22 mouse cellular contexts compared by ENCODE assay signal in the genomic region with DNA sequence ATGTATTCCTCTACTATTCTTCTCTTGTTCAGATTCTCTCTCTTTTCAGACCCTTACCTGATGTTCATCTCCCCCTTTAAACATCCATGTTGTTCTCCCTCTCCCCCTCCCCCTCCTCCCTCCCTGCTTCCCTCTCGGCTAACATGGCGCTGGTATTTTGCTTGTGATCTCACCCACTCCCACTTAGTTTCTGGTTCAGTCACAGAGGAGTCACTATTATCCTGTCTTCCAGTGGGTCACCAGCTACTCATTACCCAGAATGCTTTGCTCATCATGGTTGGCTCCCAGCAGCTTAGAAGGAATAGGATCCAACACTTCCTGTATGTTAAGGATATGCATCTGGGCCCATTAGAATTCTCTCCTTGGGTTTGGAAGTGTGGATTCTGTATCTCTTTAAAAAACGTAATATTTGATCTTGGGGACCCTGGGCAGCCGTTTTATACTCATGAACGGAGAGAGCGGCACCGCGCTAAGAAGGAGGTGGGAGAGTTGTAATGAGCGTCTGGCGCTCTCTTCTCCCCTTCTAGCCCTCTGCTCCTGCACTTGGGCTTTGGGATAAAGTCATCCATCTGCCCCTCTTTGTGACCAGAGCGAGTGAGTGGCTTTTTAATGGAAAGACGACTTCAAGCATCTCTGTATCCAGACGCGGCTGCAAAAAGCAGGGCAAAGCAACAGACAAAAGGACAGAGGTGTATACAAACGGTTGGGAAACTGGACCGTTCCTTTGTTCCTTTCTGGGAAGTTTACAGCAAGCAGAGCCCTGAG. TPM values are rescaled to one million over a fixed set of nuclear protein-coding genes. Genes with fewer than 3 reads are reported as not detected.
DNase-seq lines count a peak whose midpoint lies in the region; ATAC-seq lines count a peak whose summit lies in the region.
"Had no signal": no experiment of that assay in that cellular context is flagged by ENCODE, and none has a peak within 500 bp of the region (broad histone marks: within the 10 kb centered on the region; RNA-seq: fewer than 3 reads in every experiment).

No protein-coding gene starts in this region.

- H3K9me3 ChIP-seq in heart, embryonic 10.5 days: 0 out of 2 replicates have a peak, but pooled peaks cover 11% of the 10 kb centered on the region
- 0 out of 2 replicates have a peak, but pooled peaks cover 4% of the 10 kb centered on the region for H3K9me3 ChIP-seq in liver, embryonic 11.5 days (ENCODE audit: control insufficient read depth, low read length)
- peaks cover 4% of the 10 kb centered on the region; the same call in 1 of the 2 replicates for H3K9me3 ChIP-seq in embryonic facial prominence, embryonic 10.5 days
- H3K9me3 ChIP-seq in stomach, embryonic 14.5 days (ENCODE audit: control insufficient read depth, low read depth, low read length): no peaks in the 10 kb centered on the region; the same call in 1 of the 2 replicates
- H3K9me3 ChIP-seq: embryonic facial prominence, embryonic 15.5 days; forebrain, embryonic 15.5 days; heart, embryonic 15.5 days had no signal

- DNase-seq in heart, embryonic 10.5 days (ENCODE audit: low spot score): peak; percentile 73
- DNase-seq in heart, postnatal 36 days: no peak
- DNase-seq in liver, embryonic 11.5 days (ENCODE audit: low spot score): peak; percentile 22
- no peak for DNase-seq in liver
- peak; percentile 8 for DNase-seq in embryonic facial prominence, embryonic 10.5 days (ENCODE audit: low spot score)
- DNase-seq in gastrocnemius, postnatal 10 days: no peak
- DNase-seq: adrenal gland, postnatal 14 days; cerebellum, adult 11-12 months; cerebellum, adult 9-10 months; cerebellum, postnatal 36 days; gastrocnemius, postnatal 25 days; heart, postnatal 14 days had no signal

- no peak for ATAC-seq in liver, embryonic 11.5 days (replicated peaks; ENCODE audit: low FRiP score)
- ATAC-seq in stomach, embryonic 14.5 days (ENCODE audit: insufficient number of reproducible peaks, insufficient read depth, low FRiP score, low read depth): no peak
- ATAC-seq: activated CD4-positive, CD25-positive, alpha-beta regulatory T cell, adult 4 months; forebrain, embryonic 15.5 days; Patski had no signal

- H3K4me1 ChIP-seq in heart, embryonic 10.5 days: peaks cover 15% of the 10 kb centered on the region
- no peaks in the 10 kb centered on the region for H3K4me1 ChIP-seq in liver, embryonic 11.5 days (replicated peaks; ENCODE audit: control insufficient read depth, insufficient read depth, low read length)
- H3K4me1 ChIP-seq in embryonic facial prominence, embryonic 10.5 days: peaks cover 18% of the 10 kb centered on the region
- peaks cover 3% of the 10 kb centered on the region; the same call in 1 of the 2 replicates for H3K4me1 ChIP-seq in stomach, embryonic 14.5 days (ENCODE audit: control insufficient read depth, insufficient read depth, low read length)
- H3K4me1 ChIP-seq: forebrain, embryonic 15.5 days; hindbrain, embryonic 10.5 days had no signal

- H3K27me3 ChIP-seq in heart, embryonic 10.5 days (ENCODE audit: insufficient read depth, poor library complexity, severe bottlenecking): no peaks in the 10 kb centered on the region
- no peaks in the 10 kb centered on the region for H3K27me3 ChIP-seq in liver, embryonic 11.5 days (replicated peaks; ENCODE audit: control insufficient read depth, insufficient read depth, low read length)
- H3K27me3 ChIP-seq in embryonic facial prominence, embryonic 10.5 days (replicated peaks; ENCODE audit: low read depth, poor library complexity, severe bottlenecking): no peaks in the 10 kb centered on the region
- H3K27me3 ChIP-seq in stomach, embryonic 14.5 days (ENCODE audit: control insufficient read depth, insufficient read depth, low read length): no peaks in the 10 kb centered on the region
- H3K27me3 ChIP-seq: CH12.LX; embryonic facial prominence, embryonic 15.5 days; forebrain, embryonic 15.5 days; heart, embryonic 15.5 days; Patski had no signal

- H3K4me2 ChIP-seq in liver, embryonic 11.5 days: no peak overlapping the region
- H3K4me2 ChIP-seq in stomach, embryonic 14.5 days (replicated peaks; ENCODE audit: low read depth, low read length): no peak overlapping the region
- H3K4me2 ChIP-seq: embryonic facial prominence, embryonic 15.5 days; forebrain, embryonic 15.5 days; hindbrain, embryonic 14.5 days had no signal

- intact Hi-C loops in heart, postnatal 36 days (cut with DNase I): no loop called here

- no peaks in the 10 kb centered on the region for H3K36me3 ChIP-seq in heart, embryonic 10.5 days
- no peaks in the 10 kb centered on the region for H3K36me3 ChIP-seq in liver, embryonic 11.5 days (ENCODE audit: control insufficient read depth, insufficient read depth, low read length)
- no peaks in the 10 kb centered on the region for H3K36me3 ChIP-seq in embryonic facial prominence, embryonic 10.5 days (replicated peaks)
- no peaks in the 10 kb centered on the region for H3K36me3 ChIP-seq in stomach, embryonic 14.5 days (ENCODE audit: control insufficient read depth, insufficient read depth, low read length)
- H3K36me3 ChIP-seq: embryonic facial prominence, embryonic 15.5 days; forebrain, embryonic 15.5 days; heart, embryonic 15.5 days; hindbrain, embryonic 10.5 days had no signal

- 87% methylated on average over 16 of the region's 16 CpGs for WGBS in heart, embryonic 10.5 days
- WGBS in liver, embryonic 11.5 days: 86% methylated on average over 16 of the region's 16 CpGs
- WGBS in embryonic facial prominence, embryonic 10.5 days: 91% methylated on average over 16 of the region's 16 CpGs
- WGBS in stomach, embryonic 14.5 days: 85% methylated on average over 16 of the region's 16 CpGs

- H3K27ac ChIP-seq in heart, embryonic 10.5 days: no peak overlapping the region
- no peak overlapping the region for H3K27ac ChIP-seq in liver, embryonic 11.5 days (ENCODE audit: low read depth, low read length)
- no peak overlapping the region for H3K27ac ChIP-seq in embryonic facial prominence, embryonic 10.5 days (replicated peaks)
- H3K27ac ChIP-seq in stomach, embryonic 14.5 days (ENCODE audit: low read length): peak overlapping the region; percentile 2; the same call in 1 of the 2 replicates
- H3K27ac ChIP-seq: forebrain, embryonic 15.5 days; hindbrain, embryonic 10.5 days; hindbrain, embryonic 14.5 days had no signal

- no peak overlapping the region for H3K4me3 ChIP-seq in heart, embryonic 10.5 days
- H3K4me3 ChIP-seq in liver, embryonic 11.5 days (ENCODE audit: low read depth, low read length): no peak overlapping the region
- H3K4me3 ChIP-seq in embryonic facial prominence, embryonic 10.5 days: no peak overlapping the region
- H3K4me3 ChIP-seq in stomach, embryonic 14.5 days (ENCODE audit: low read depth, low read length): no peak overlapping the region
- H3K4me3 ChIP-seq: embryonic facial prominence, embryonic 15.5 days; erythroblast, embryonic 14.5 days; forebrain, embryonic 15.5 days; heart, embryonic 15.5 days; hindbrain, embryonic 10.5 days had no signal

- no peak overlapping the region for H3K9ac ChIP-seq in liver, embryonic 11.5 days (ENCODE audit: low read depth, low read length)
- H3K9ac ChIP-seq in stomach, embryonic 14.5 days (replicated peaks; ENCODE audit: low read depth, low read length): no peak overlapping the region
- H3K9ac ChIP-seq: embryonic facial prominence, embryonic 15.5 days; forebrain, embryonic 15.5 days; hindbrain, embryonic 14.5 days had no signal

RNA-seq across cellular contexts. Expression of a gene that starts 16.0 kb away (rescaled TPM):
- polyA plus RNA-seq in heart, embryonic 10.5 days (2016; fragmentation: Nextera tagmentation; extraction: Ambion mirVana): 28.5 and 33.4 TPM in 2 replicates
- 10 to 100 TPM; 17.2 to 18.7 TPM for total RNA-seq in heart, postnatal 36 days (2021)
- 11.6 and 12.8 TPM in 2 replicates for polyA plus RNA-seq in liver, embryonic 11.5 days (2014; fragmentation: Nextera tagmentation; extraction: Ambion mirVana)
- 17.2 and 20.4 TPM in 2 replicates for polyA plus RNA-seq in embryonic facial prominence, embryonic 10.5 days (2016; fragmentation: Nextera tagmentation; extraction: Ambion mirVana)
- polyA plus RNA-seq in stomach, embryonic 14.5 days (2014; fragmentation: Nextera tagmentation; extraction: Ambion mirVana): 23.6 and 28.6 TPM in 2 replicates
- total RNA-seq in gastrocnemius, postnatal 10 days (2021): 10 to 100 TPM in 1 of 2 experiments, 1 to 10 TPM in 1; 8.1 to 10.6 TPM

Comparison
In these comparisons a context has a peak if more than half of its experiments do, and no peak if none do; other contexts are left out.
1. DNase-seq: peak in heart, embryonic 10.5 days (single experiment), liver, embryonic 11.5 days (single experiment) and embryonic facial prominence, embryonic 10.5 days (single experiment); none in heart, postnatal 36 days (0 of 2), liver (single experiment) and gastrocnemius, postnatal 10 days (single experiment).